Comparison of ENCODE assay signal across 16 mouse cellular contexts in the genomic region with DNA sequence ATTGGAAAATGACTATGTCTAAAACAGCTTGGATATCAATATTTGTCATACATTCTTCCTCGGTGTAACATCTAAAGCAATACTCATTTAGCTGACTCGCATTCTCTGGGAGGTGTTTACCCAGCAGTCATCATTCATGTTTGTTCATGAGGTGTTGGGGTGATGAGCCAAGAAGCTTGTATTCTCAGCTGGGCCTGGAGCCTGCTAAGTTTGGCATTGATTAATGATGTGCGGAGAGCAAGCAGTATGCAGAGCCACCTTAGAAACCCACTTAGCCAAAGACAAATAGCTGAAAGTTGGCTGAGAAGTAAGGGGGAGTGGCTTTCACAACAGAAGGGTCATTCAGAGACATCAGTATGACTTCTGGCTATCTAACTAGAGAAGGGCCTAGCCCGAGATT.
A peak's percentile ranks its signal among the peaks of the same experiment; 100 is the strongest.
DNase-seq lines count a peak whose midpoint lies in the region; ATAC-seq and TF ChIP-seq lines count a peak whose summit lies in the region.
"Had no signal": no experiment of that assay in that cellular context is flagged by ENCODE, and none has a peak within 500 bp of the region (broad histone marks: within the 10 kb centered on the region; RNA-seq: fewer than 3 reads in every experiment).

No protein-coding gene starts in this region.

- no peaks in the 10 kb centered on the region for H3K27me3 ChIP-seq in kidney, postnatal 0 days (ENCODE audit: insufficient read depth, low read length)
- H3K27me3 ChIP-seq in kidney, embryonic 16.5 days (ENCODE audit: insufficient read depth, low read length) = no peaks in the 10 kb centered on the region
- no peaks in the 10 kb centered on the region for H3K27me3 ChIP-seq in hindbrain, postnatal 0 days (ENCODE audit: insufficient read depth, low read length)
- H3K27me3 ChIP-seq in liver, embryonic 11.5 days (replicated peaks; ENCODE audit: control insufficient read depth, insufficient read depth, low read length) = no peaks in the 10 kb centered on the region
- H3K27me3 ChIP-seq: forebrain, embryonic 12.5 days; midbrain, embryonic 15.5 days; neural tube, embryonic 12.5 days had no signal

- H3K27ac ChIP-seq in kidney, postnatal 0 days = no peak overlapping the region
- no peak overlapping the region for H3K27ac ChIP-seq in kidney, embryonic 16.5 days (ENCODE audit: low read length)
- no peak overlapping the region for H3K27ac ChIP-seq in hindbrain, postnatal 0 days
- H3K27ac ChIP-seq in liver, embryonic 11.5 days (ENCODE audit: low read depth, low read length) = no peak overlapping the region
- H3K27ac ChIP-seq: forebrain, embryonic 12.5 days; midbrain, embryonic 15.5 days; neural tube, embryonic 12.5 days had no signal

- H3K4me1 ChIP-seq in kidney, postnatal 0 days (replicated peaks; ENCODE audit: insufficient read depth, low read length) = no peaks in the 10 kb centered on the region
- no peaks in the 10 kb centered on the region for H3K4me1 ChIP-seq in kidney, embryonic 16.5 days (ENCODE audit: insufficient read depth, low read length)
- 0 out of 2 replicates have a peak, but pooled peaks cover 4% of the 10 kb centered on the region for H3K4me1 ChIP-seq in hindbrain, postnatal 0 days (ENCODE audit: insufficient read depth, low read length)
- no peaks in the 10 kb centered on the region for H3K4me1 ChIP-seq in liver, embryonic 11.5 days (replicated peaks; ENCODE audit: control insufficient read depth, insufficient read depth, low read length)
- H3K4me1 ChIP-seq: forebrain, embryonic 12.5 days; midbrain, embryonic 15.5 days; neural tube, embryonic 12.5 days had no signal

- H3K9me3 ChIP-seq in kidney, postnatal 0 days (replicated peaks; ENCODE audit: low read length) = no peaks in the 10 kb centered on the region
- H3K9me3 ChIP-seq in kidney, embryonic 16.5 days (ENCODE audit: low read length) = no peaks in the 10 kb centered on the region
- H3K9me3 ChIP-seq in hindbrain, postnatal 0 days (ENCODE audit: low read length) = no peaks in the 10 kb centered on the region
- H3K9me3 ChIP-seq in liver, embryonic 11.5 days (ENCODE audit: control insufficient read depth, low read length) = no peaks in the 10 kb centered on the region
- H3K9me3 ChIP-seq: forebrain, embryonic 12.5 days; midbrain, embryonic 15.5 days; neural tube, embryonic 12.5 days had no signal

- no peaks in the 10 kb centered on the region for H3K36me3 ChIP-seq in kidney, postnatal 0 days (ENCODE audit: insufficient read depth, low read length)
- no peaks in the 10 kb centered on the region for H3K36me3 ChIP-seq in kidney, embryonic 16.5 days (ENCODE audit: insufficient read depth, low read length)
- no peaks in the 10 kb centered on the region for H3K36me3 ChIP-seq in hindbrain, postnatal 0 days (ENCODE audit: insufficient read depth, low read length)
- no peaks in the 10 kb centered on the region for H3K36me3 ChIP-seq in liver, embryonic 11.5 days (ENCODE audit: control insufficient read depth, insufficient read depth, low read length)
- H3K36me3 ChIP-seq: forebrain, embryonic 12.5 days; midbrain, embryonic 15.5 days; neural tube, embryonic 12.5 days had no signal

- WGBS in kidney, postnatal 0 days = 33% methylated on average over 4 of the region's 4 CpGs
- 34% methylated on average over 4 of the region's 4 CpGs for WGBS in kidney, embryonic 16.5 days
- 63% methylated on average over 4 of the region's 4 CpGs for WGBS in hindbrain, postnatal 0 days
- 71% methylated on average over 4 of the region's 4 CpGs for WGBS in liver, embryonic 11.5 days

- no peak for ATAC-seq in kidney, postnatal 0 days (replicated peaks; ENCODE audit: low FRiP score, low read depth)
- ATAC-seq in kidney, embryonic 16.5 days (ENCODE audit: low FRiP score, low TSS enrichment) = no peak
- no peak for ATAC-seq in hindbrain, postnatal 0 days
- ATAC-seq in liver, embryonic 11.5 days (replicated peaks; ENCODE audit: low FRiP score) = no peak
- ATAC-seq in granulocyte monocyte progenitor cell, adult 5-6 weeks (replicated peaks; ENCODE audit: poor library complexity, severe bottlenecking) = no peak
- ATAC-seq: liver, postnatal 0 days; midbrain, embryonic 15.5 days had no signal

- no peak overlapping the region for H3K4me3 ChIP-seq in kidney, postnatal 0 days (replicated peaks; ENCODE audit: low read depth, low read length)
- no peak overlapping the region for H3K4me3 ChIP-seq in kidney, embryonic 16.5 days (ENCODE audit: low read length)
- H3K4me3 ChIP-seq in hindbrain, postnatal 0 days (ENCODE audit: low read length) = no peak overlapping the region
- no peak overlapping the region for H3K4me3 ChIP-seq in liver, embryonic 11.5 days (ENCODE audit: low read depth, low read length)
- H3K4me3 ChIP-seq: forebrain, embryonic 12.5 days; midbrain, embryonic 15.5 days; neural tube, embryonic 12.5 days had no signal

- no peak overlapping the region for H3K4me2 ChIP-seq in kidney, postnatal 0 days (ENCODE audit: low read length)
- no peak overlapping the region for H3K4me2 ChIP-seq in kidney, embryonic 16.5 days (replicated peaks; ENCODE audit: low read depth, low read length)
- H3K4me2 ChIP-seq in hindbrain, postnatal 0 days (ENCODE audit: low read depth, low read length) = no peak overlapping the region
- H3K4me2 ChIP-seq in liver, embryonic 11.5 days = no peak overlapping the region
- H3K4me2 ChIP-seq: forebrain, embryonic 12.5 days; midbrain, embryonic 15.5 days; neural tube, embryonic 12.5 days had no signal

- no peak overlapping the region for H3K9ac ChIP-seq in kidney, postnatal 0 days (ENCODE audit: low read depth, low read length)
- no peak overlapping the region for H3K9ac ChIP-seq in kidney, embryonic 16.5 days (replicated peaks; ENCODE audit: low read length)
- no peak overlapping the region for H3K9ac ChIP-seq in hindbrain, postnatal 0 days (replicated peaks; ENCODE audit: low read length)
- H3K9ac ChIP-seq in liver, embryonic 11.5 days (ENCODE audit: low read depth, low read length) = no peak overlapping the region
- H3K9ac ChIP-seq: forebrain, embryonic 12.5 days; liver, postnatal 0 days; midbrain, embryonic 15.5 days; neural tube, embryonic 12.5 days had no signal

- DNase-seq in kidney, postnatal 0 days (ENCODE audit: low spot score) = peak; percentile 5
- peak; percentile 39 for DNase-seq in embryo, embryonic 10.5 days (ENCODE audit: low spot score)
- DNase-seq in hindbrain, postnatal 0 days (ENCODE audit: low spot score) = peak; percentile 43
- DNase-seq in mesoderm, embryonic 11.5 days (ENCODE audit: low read depth, low spot score) = peak; percentile 33
- no peak for DNase-seq in liver, embryonic 11.5 days (ENCODE audit: low spot score)
- DNase-seq: B cell, adult 2 months; cerebellum, adult 11-12 months; heart, adult 11 months; kidney, adult 9 months; liver, postnatal 0 days; thymus, postnatal 14 days had no signal

- TF ChIP-seq CTCF in kidney, postnatal 0 days (IDR thresholded peaks at IDR 0.05; ENCODE audit: low read depth) = no peak
- TF ChIP-seq CTCF in hindbrain, postnatal 0 days (IDR thresholded peaks at IDR 0.05; ENCODE audit: low read depth) = no peak
